Mouse (Mus musculus): ENCODE data around the gene Neurl1a. TPM values are rescaled to one million over a fixed set of nuclear protein-coding genes. Genes with fewer than 3 reads are reported as not detected.

Gene Neurl1a
- polyA plus RNA-seq, 1 experiment, result 2.3 TPM

GRCm38 (mm10) chr19:47245512-47245911 is 66.9 kb downstream of the Neurl1a start:
- Histone ChIP-seq H3K4me3 (ENCODE audit: insufficient read depth, low read depth, low read length) (no peak overlapping the region), H3K27ac (ENCODE audit: insufficient read depth, low read depth, low read length) (no peak overlapping the region), H3K36me3 (ENCODE audit: control insufficient read depth, insufficient read depth, low read length) (no peaks in the 10 kb centered on the region), H3K27me3 (replicated peaks; ENCODE audit: control insufficient read depth, insufficient read depth, low read length) (no peaks in the 10 kb centered on the region), H3K4me1 (ENCODE audit: control insufficient read depth, insufficient read depth, low read length) (peaks cover 2% of the 10 kb centered on the region; the same call in 1 of the 2 replicates)
- TF ChIP-seq POLR2A (IDR thresholded peaks at IDR 0.05; ENCODE audit: low read depth, low read length) (no peak), CTCF (conservative IDR thresholded peaks at IDR 0.05; ENCODE audit: insufficient read depth, insufficient read length, low read depth, low read length) (no peak)
- WGBS, result 87% methylated on average over 8 of the region's 8 CpGs
- no peak for DNase-seq

- no peak overlapping the region for H3K27ac ChIP-seq (ENCODE audit: insufficient read depth, low read depth, low read length)
- 18% methylated on average over 11 of the region's 11 CpGs for WGBS
- H3K36me3 ChIP-seq (ENCODE audit: control insufficient read depth, insufficient read depth, low read length), result no peaks in the 10 kb centered on the region
- TF ChIP-seq CTCF (conservative IDR thresholded peaks at IDR 0.05; ENCODE audit: insufficient read depth, insufficient read length, low read depth, low read length) (no peak), POLR2A (IDR thresholded peaks at IDR 0.05; ENCODE audit: low read depth, low read length) (no peak)
- no peak overlapping the region for H3K4me3 ChIP-seq (ENCODE audit: insufficient read depth, low read depth, low read length)
- peaks cover 2% of the 10 kb centered on the region; the same call in 1 of the 2 replicates for H3K4me1 ChIP-seq (ENCODE audit: control insufficient read depth, insufficient read depth, low read length)
- no peaks in the 10 kb centered on the region for H3K27me3 ChIP-seq (replicated peaks; ENCODE audit: control insufficient read depth, insufficient read depth, low read length)
- DNase-seq, result peak; percentile 88
Measured at GRCm38 (mm10) chr19:47247791-47248190, 69.2 kb downstream of the Neurl1a start.

DNA sequence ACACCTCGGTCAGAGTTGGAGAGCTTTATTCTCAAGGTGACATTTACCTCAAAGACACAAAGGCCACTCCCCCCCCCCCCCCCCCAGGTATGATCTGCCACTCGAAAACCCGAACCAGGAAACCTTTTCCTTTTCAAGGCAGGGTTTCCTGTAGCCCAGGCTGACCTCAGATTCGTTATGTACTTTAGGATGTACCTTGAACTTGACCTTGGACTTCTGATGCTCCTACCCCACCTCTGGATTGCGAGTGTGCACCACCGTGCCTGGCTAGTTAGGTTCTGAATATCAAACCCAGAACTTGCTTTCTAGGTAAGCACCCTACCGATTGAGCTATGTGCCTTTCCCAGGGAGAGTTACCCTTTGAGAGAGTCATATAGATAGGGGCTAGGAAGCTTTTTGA is 69.7 kb downstream of the Neurl1a start:
- H3K27ac ChIP-seq (ENCODE audit: insufficient read depth, low read depth, low read length), result no peak overlapping the region
- WGBS, result 34% methylated on average over 7 of the region's 7 CpGs
- no peaks in the 10 kb centered on the region for H3K36me3 ChIP-seq (ENCODE audit: control insufficient read depth, insufficient read depth, low read length)
- no peak for DNase-seq
- no peaks in the 10 kb centered on the region for H3K27me3 ChIP-seq (replicated peaks; ENCODE audit: control insufficient read depth, insufficient read depth, low read length)
- no peak overlapping the region for H3K4me3 ChIP-seq (ENCODE audit: insufficient read depth, low read depth, low read length)
- H3K4me1 ChIP-seq (ENCODE audit: control insufficient read depth, insufficient read depth, low read length), result peaks cover 2% of the 10 kb centered on the region; the same call in 1 of the 2 replicates
- TF ChIP-seq CTCF (conservative IDR thresholded peaks at IDR 0.05; ENCODE audit: insufficient read depth, insufficient read length, low read depth, low read length) (no peak), POLR2A (IDR thresholded peaks at IDR 0.05; ENCODE audit: low read depth, low read length) (no peak)

GRCm38 (mm10) chr19:47248906-47249568 is 70.4 kb downstream of the Neurl1a start:
- peak; percentile 37 for DNase-seq
- TF ChIP-seq POLR2A (IDR thresholded peaks at IDR 0.05; ENCODE audit: low read depth, low read length) (no peak), CTCF (conservative IDR thresholded peaks at IDR 0.05; ENCODE audit: insufficient read depth, insufficient read length, low read depth, low read length) (no peak)
- Histone ChIP-seq H3K27me3 (replicated peaks; ENCODE audit: control insufficient read depth, insufficient read depth, low read length) (no peaks in the 10 kb centered on the region), H3K36me3 (ENCODE audit: control insufficient read depth, insufficient read depth, low read length) (no peaks in the 10 kb centered on the region), H3K4me3 (ENCODE audit: insufficient read depth, low read depth, low read length) (no peak overlapping the region), H3K27ac (ENCODE audit: insufficient read depth, low read depth, low read length) (no peak overlapping the region), H3K4me1 (ENCODE audit: control insufficient read depth, insufficient read depth, low read length) (peaks cover 2% of the 10 kb centered on the region; the same call in 1 of the 2 replicates)
- WGBS, result 67% methylated on average over 16 of the region's 16 CpGs

GRCm38 (mm10) chr19:47250931-47251330 is 72.3 kb downstream of the Neurl1a start:
- H3K36me3 ChIP-seq (ENCODE audit: control insufficient read depth, insufficient read depth, low read length), result no peaks in the 10 kb centered on the region
- 80% methylated on average over 6 of the region's 6 CpGs for WGBS
- TF ChIP-seq CTCF (conservative IDR thresholded peaks at IDR 0.05; ENCODE audit: insufficient read depth, insufficient read length, low read depth, low read length) (no peak), POLR2A (IDR thresholded peaks at IDR 0.05; ENCODE audit: low read depth, low read length) (no peak)
- H3K27me3 ChIP-seq (replicated peaks; ENCODE audit: control insufficient read depth, insufficient read depth, low read length), result no peaks in the 10 kb centered on the region
- H3K4me1 ChIP-seq (ENCODE audit: control insufficient read depth, insufficient read depth, low read length), result peaks cover 2% of the 10 kb centered on the region; the same call in 1 of the 2 replicates
- H3K4me3 ChIP-seq (ENCODE audit: insufficient read depth, low read depth, low read length), result no peak overlapping the region
- no peak for DNase-seq
- no peak overlapping the region for H3K27ac ChIP-seq (ENCODE audit: insufficient read depth, low read depth, low read length)

- WGBS, result 3% methylated on average over 89 of the region's 90 CpGs
- no peak for DNase-seq
Measured at GRCm38 (mm10) chr19:47253053-47253628, 74.5 kb downstream of the Neurl1a start.

DNA sequence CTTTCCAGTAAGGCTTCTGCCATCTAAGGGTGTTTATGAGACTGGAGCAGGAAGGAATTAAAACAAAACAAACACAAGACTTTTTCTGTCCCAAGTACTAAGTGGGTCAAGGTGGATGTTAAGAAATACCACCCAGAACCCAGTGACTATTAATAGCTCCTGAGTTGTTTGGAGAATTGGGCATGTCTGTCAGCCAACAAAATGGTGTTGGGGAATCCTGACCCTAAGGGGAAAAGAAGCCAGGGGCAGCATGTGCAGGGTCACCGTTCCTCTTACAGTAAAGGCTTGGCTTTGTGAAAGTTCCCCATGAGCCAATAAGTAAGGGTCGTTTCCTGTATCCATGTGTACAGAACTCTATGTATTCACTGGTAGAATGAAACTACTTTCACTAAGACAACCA is 76.4 kb downstream of the Neurl1a start:
- H3K4me3 ChIP-seq (ENCODE audit: insufficient read depth, low read depth, low read length), result no peak overlapping the region
- no peak overlapping the region for H3K27ac ChIP-seq (ENCODE audit: insufficient read depth, low read depth, low read length)
- no peak for TF ChIP-seq POLR2A (IDR thresholded peaks at IDR 0.05; ENCODE audit: low read depth, low read length)
- TF ChIP-seq CTCF (conservative IDR thresholded peaks at IDR 0.05; ENCODE audit: insufficient read depth, insufficient read length, low read depth, low read length), result no peak
- no peaks in the 10 kb centered on the region for H3K36me3 ChIP-seq (ENCODE audit: control insufficient read depth, insufficient read depth, low read length)
- no peak for DNase-seq
- 65% methylated on average over 2 of the region's 2 CpGs for WGBS
- no peaks in the 10 kb centered on the region for H3K4me1 ChIP-seq (ENCODE audit: control insufficient read depth, insufficient read depth, low read length)
- H3K27me3 ChIP-seq (replicated peaks; ENCODE audit: control insufficient read depth, insufficient read depth, low read length), result no peaks in the 10 kb centered on the region

More at GRCm38 (mm10) chr19:47253053-47253628, 74.5 kb downstream of the Neurl1a start:
- Histone ChIP-seq H3K36me3 (ENCODE audit: control insufficient read depth, insufficient read depth, low read length) (no peaks in the 10 kb centered on the region), H3K27ac (ENCODE audit: insufficient read depth, low read depth, low read length) (no peak overlapping the region), H3K27me3 (replicated peaks; ENCODE audit: control insufficient read depth, insufficient read depth, low read length) (no peaks in the 10 kb centered on the region), H3K4me1 (ENCODE audit: control insufficient read depth, insufficient read depth, low read length) (no peaks in the 10 kb centered on the region), H3K4me3 (ENCODE audit: insufficient read depth, low read depth, low read length) (peak overlapping the region; percentile 10; the same call in 1 of the 2 replicates)
- TF ChIP-seq POLR2A (IDR thresholded peaks at IDR 0.05; ENCODE audit: low read depth, low read length) (no peak), CTCF (conservative IDR thresholded peaks at IDR 0.05; ENCODE audit: insufficient read depth, insufficient read length, low read depth, low read length) (no peak)
